Mouse (Mus musculus) skeletal muscle tissue, adult 2 months (tissue): Measurements from ENCODE around the gene Otx2.
"Not testable (repeated sequence)": the region's sequence is repeated elsewhere in the genome, so short reads cannot be mapped to it uniquely, and the experiment has no call there.

Experiments used
- DNase-seq: peaks from one replicate; pipeline ENCODE4 v3.0.0-alpha.2; 2012; ENCODE audit warnings: low read depth, low spot score

The Otx2 gene

DNA sequence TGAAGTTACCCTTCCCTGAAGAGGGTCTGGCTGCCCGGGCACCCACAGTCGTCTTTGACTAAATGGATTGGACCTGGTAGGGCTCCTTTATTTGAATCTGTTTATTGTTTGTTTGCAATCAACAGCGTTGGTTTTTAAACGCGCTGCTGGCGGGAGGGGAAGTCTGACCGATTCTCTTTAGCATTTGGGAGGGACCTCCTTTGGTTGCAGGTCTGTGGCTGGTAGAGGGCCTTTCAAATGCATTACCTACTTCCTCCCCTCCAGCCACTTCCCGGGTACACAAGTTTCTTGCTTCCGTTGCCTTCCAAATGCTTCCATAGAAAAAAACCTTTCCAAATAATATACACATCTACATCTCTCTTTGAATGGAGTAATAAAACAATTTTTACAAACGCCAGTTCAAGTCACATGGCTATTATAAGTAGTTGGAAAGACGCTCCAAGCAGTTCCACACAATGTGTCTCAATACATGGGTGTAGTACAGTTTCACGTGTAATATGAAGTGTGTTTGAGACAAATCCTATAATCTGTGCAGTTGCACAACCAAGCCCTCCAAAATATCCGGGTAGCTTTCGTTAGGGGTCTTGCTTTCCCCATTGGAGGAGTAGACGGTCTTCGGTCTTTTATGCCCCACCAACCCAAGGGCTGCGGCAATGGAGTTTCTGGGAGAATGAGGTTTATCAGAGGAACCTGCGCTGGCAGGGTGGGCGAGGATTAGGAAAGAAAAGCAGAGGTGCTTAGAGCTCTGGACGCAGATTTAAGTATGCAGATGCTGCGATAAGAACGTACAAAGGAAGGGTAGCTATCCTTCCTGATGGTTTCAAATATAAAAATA lies 19.7 kb downstream of the Otx2 start:
- no peak for DNase-seq

DNA sequence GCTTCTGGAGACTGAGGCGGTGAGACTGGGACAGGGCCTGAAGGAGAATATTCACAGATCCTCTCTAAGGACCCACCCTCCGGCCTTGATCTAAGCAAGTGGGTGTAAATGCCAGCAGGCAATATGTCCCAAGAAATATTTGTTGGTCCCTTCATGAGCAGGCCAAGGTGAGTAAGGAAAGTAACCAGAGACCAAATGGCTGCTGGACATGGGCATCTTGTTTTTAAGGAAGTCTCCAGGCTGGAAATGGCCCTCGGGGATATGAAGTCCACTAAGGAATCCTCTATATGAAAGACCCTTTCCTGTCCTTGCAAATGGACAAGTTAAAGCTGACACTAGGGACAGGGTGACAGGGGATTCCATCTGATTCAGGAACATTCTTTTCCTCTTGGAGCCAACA lies 20.5 kb downstream of the Otx2 start:
- DNase-seq, result no peak

- no peak for DNase-seq
Measured at GRCm38 (mm10) chr14:48652256-48652655, 21.4 kb downstream of the Otx2 start.

DNA sequence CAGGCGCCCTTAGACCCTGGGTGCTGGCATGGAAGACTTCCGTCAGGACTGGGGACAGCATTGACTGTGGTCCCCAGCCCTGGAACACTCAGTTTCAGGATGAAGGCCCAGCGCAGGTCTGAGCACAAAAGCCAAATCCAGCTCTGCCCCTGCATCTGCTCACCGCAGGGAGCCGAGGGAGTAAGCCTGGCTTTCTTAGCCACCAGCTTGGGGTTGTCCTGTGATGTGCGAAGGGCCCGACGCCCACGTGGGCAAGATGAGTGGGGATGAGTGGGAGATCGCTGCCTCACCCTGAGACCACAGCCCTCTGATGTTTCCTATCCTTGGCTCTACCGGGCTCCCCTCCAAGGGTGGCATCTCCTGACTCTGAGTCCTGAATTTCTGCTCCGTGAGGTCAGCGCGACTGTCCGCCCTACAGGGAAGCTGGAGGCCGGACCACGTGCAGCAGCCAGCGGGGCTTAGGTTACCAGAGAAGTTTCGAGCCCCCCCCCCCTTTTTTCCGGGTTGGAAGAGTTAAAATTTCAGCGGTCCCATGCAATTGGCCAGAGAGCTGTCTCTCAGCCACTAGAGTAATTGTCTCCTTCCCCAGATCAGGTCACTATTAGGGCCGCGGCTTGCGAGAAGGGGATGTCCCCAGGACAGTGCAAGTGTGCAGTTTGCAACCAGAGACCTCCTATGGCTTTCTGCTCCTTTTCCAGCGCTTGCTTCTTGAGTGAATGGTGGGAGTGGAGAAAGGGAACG lies 22.0 kb downstream of the Otx2 start:
- DNase-seq, result no peak

GRCm38 (mm10) chr14:48641462-48642395 lies 31.9 kb downstream of the Otx2 start:
- DNase-seq, result no peak

DNA sequence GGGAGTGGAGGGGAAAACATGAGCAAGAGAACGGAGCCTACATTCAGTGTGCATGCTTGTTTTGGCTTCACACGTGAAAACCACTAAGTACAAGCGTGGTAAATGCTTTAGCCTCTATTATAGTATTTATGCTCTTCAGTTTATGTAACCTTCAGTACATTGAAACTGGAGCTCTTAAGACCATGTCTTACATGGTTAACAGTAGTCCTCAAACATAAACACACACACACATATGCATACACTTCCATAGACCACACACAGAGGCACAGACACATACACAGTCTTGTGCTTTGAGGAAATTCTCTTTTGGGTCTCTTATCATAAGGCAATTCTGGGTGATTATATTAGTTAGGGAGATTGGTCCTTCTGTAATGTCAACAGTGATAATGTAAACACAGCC lies 40.5 kb downstream of the Otx2 start:
- no peak for DNase-seq

DNA sequence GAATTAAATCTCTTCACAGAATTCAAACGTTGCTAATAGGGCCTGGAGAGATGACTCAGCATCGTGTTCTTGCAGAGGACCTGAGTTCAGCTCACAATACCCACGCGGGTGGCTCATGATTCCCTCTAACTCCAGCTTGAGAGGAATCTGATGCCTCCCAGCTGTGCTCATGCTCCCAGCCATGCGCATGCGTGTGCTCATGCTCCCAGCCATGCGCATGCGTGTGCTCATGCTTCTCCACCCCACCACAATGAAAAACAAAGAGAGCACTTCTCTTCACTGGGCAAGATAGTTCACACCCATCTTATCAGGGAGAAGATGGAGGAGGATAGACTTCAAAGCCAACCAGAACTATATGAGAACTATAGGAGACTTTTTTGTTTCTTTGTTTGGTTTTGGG lies 41.3 kb downstream of the Otx2 start:
- DNase-seq, result no peak

DNA sequence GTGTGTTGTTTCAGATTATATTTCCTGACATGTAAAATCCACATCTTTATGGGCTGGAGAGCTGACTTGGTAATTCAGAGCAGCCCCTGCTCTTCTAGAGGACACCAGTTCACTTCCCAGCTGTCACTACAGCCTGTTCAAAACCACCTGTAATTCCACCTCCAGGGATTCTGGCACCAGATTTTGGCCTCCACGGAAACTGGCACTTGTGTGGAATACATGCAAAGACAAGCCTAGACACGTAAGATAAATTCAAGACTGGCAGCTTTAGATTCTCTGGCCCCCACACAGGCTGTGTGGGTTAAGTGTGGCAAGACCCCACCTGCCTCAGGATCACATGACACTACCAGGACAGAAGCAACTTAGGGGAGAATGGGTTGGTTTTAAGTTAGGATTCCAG lies 42.1 kb downstream of the Otx2 start:
- DNase-seq, result no peak

- DNase-seq, result no peak
Measured at GRCm38 (mm10) chr14:48629404-48629803, 44.2 kb downstream of the Otx2 start.

DNA sequence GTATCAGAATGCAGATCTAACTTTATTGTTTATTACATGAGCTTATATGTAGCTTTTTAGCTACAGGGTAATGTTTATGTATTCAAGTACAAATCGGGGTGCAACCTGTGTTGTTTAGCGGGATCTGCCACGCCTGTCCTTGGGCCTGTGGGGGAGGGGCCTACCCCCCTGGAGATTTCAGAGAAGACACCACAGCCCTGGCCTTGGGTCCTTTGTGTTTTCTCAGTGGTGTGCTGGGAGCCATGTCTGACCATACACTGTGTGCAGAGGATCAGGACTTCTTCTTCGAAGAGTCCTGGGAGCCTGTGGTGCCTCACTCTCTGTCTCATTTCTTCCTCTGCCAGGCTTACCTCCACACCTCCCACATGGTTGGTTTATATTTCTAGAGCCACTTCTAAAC lies 47.3 kb downstream of the Otx2 start:
- DNase-seq, result no peak

GRCm38 (mm10) chr14:48625331-48625694 lies 48.3 kb downstream of the Otx2 start:
- DNase-seq, result no peak

DNA sequence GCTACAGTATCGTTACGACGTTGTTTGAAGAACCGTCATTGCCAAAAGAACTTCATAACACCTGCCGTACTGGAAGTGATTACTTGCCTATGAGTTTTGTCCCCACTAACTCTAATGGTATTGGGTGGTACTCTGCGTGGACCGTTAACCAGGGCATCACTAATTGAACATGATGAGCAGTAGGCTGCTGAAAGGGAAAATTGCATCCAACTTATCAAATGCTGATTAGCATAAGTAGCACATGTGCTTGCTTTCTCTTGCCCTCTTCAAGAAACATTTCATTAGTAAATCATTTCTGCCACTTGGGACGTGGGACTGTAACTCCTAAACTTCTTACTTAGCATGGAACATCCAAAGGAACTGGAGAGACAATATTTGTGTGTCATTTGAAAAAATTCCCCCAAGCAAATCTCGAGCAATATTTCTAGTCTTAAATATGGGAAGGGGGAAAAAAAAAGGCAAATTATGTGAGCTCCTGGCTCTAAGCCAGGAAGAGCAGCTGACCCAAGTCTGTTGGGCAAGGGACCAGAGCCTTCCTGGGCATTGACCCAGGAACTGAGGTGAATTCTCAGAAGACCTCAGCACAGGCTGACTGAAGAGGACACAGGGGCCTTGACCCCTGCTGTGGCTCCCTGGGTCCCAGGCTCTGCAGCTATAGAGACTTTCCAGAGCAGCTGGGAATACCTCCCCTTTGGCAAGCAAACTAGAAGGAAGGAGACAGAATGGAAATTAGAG lies 48.9 kb downstream of the Otx2 start:
- peak; percentile 13 for DNase-seq

- not testable (repeated sequence) for DNase-seq
Measured at GRCm38 (mm10) chr14:48622726-48623125, 50.9 kb downstream of the Otx2 start.

DNA sequence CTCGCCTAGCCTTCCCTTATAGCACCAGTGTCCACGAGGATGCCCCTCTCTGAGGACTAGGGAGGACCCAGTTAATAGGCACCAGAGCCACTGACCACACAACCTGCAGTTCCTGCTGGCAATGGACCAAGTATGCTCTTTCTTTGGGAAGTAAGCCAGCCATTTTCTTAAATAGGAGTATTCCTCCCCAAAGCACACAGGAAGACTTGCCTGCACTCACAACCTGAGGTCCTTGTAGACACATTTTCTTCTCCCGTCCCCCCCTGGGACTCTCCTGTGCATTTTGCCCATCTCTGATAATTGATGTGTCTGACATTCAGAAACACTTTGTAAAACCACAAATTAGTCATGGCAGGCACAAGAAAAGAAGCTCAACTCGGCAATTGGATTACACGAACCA lies 57.3 kb downstream of the Otx2 start:
- DNase-seq, result no peak

- no peak for DNase-seq
Measured at GRCm38 (mm10) chr14:48608641-48609310, 64.8 kb downstream of the Otx2 start.
